Comparison of ENCODE assay signal across 9 mouse cellular contexts in genomic region chr4:105456955-105457621, GRCm38 (mm10).
DNase-seq lines count a peak whose midpoint lies in the region; ATAC-seq and TF ChIP-seq lines count a peak whose summit lies in the region.
"Had no signal": no experiment of that assay in that cellular context is flagged by ENCODE, and none has a peak within 500 bp of the region (broad histone marks: within the 10 kb centered on the region; RNA-seq: fewer than 3 reads in every experiment).

No protein-coding gene starts in this region.

- no peak overlapping the region for H3K4me2 ChIP-seq in lung, postnatal 0 days (replicated peaks; ENCODE audit: low read depth, low read length)
- H3K4me2 ChIP-seq: lung, embryonic 14.5 days had no signal

- no peaks in the 10 kb centered on the region for H3K4me1 ChIP-seq in lung, postnatal 0 days (ENCODE audit: insufficient read depth, low read depth, low read length)

- H3K27ac ChIP-seq in lung, postnatal 0 days (ENCODE audit: low read length): no peak overlapping the region

- no peak overlapping the region for H3K9ac ChIP-seq in lung, postnatal 0 days (replicated peaks; ENCODE audit: low read depth)
- H3K9ac ChIP-seq: lung, embryonic 14.5 days had no signal

- no peak overlapping the region for H3K4me3 ChIP-seq in lung, postnatal 0 days (ENCODE audit: low read depth, low read length)

- H3K27me3 ChIP-seq in lung, postnatal 0 days (replicated peaks; ENCODE audit: insufficient read depth, low read length): no peaks in the 10 kb centered on the region

- no peaks in the 10 kb centered on the region for H3K36me3 ChIP-seq in lung, postnatal 0 days (ENCODE audit: insufficient read depth, low read length)

- WGBS in lung, postnatal 0 days: 60% methylated on average over 11 of the region's 11 CpGs

- TF ChIP-seq EP300 in lung, postnatal 0 days (IDR thresholded peaks at IDR 0.05): no peak

- no peaks in the 10 kb centered on the region for H3K9me3 ChIP-seq in lung, postnatal 0 days (ENCODE audit: low read length)

- ATAC-seq in cerebellum, adult (ENCODE audit: insufficient number of reproducible peaks, low FRiP score, low TSS enrichment): no peak
- peak; percentile 72 for ATAC-seq in lung, postnatal 0 days
- no peak for ATAC-seq in megakaryocyte-erythroid progenitor cell, adult 5-6 weeks (replicated peaks; ENCODE audit: low FRiP score, low TSS enrichment, poor library complexity, severe bottlenecking)
- no peak for ATAC-seq in erythroid progenitor cell, adult 5-6 weeks (replicated peaks; ENCODE audit: low FRiP score, poor library complexity, severe bottlenecking)

- DNase-seq in cerebellum, adult 11-12 months: peak; percentile 17
- DNase-seq in adipocyte (ENCODE audit: low spot score): peak; percentile 84
- DNase-seq in gastrocnemius, adult 18-20 months (ENCODE audit: low spot score): peak; percentile 82
- DNase-seq in lung, postnatal 0 days (ENCODE audit: low spot score): peak; percentile 77
- DNase-seq in layer of hippocampus, adult 9-10 months (ENCODE audit: low spot score): no peak
- DNase-seq: lung, embryonic 14.5 days had no signal

- TF ChIP-seq CTCF in lung, postnatal 0 days (IDR thresholded peaks at IDR 0.05): no peak
